Mouse (Mus musculus): ENCODE measurements at regions not wholly inside any gene's neighbourhood (a gene's known extent, or its start where the extent isn't known, plus 50 kb on each side); places are given as distances from the start of the nearest gene placed in this dataset.

GRCm38 (mm10) chr6:51302240-51302639 is 130.2 kb upstream of the Nfe2l3 start:
- 89% methylated on average over 7 of the region's 7 CpGs for WGBS
- Histone ChIP-seq H3K4me3 (replicated peaks; ENCODE audit: control insufficient read depth, low read depth, low read length) (no peak overlapping the region), H3K27ac (ENCODE audit: control insufficient read depth, insufficient read depth, low read depth, low read length, poor library complexity) (no peak overlapping the region), H3K4me1 (ENCODE audit: control insufficient read depth, insufficient read depth, low read length) (no peaks in the 10 kb centered on the region)
- TF ChIP-seq POLR2A (IDR thresholded peaks at IDR 0.05; ENCODE audit: borderline replicate concordance, control insufficient read depth, low read depth, low read length) (no peak), CTCF (IDR thresholded peaks at IDR 0.05; ENCODE audit: control insufficient read depth, insufficient read depth, low read length) (no peak)

GRCm38 (mm10) chr6:51318341-51318740 is 114.1 kb upstream of the Nfe2l3 start:
- no peak overlapping the region for H3K27ac ChIP-seq (ENCODE audit: control insufficient read depth, insufficient read depth, low read depth, low read length, poor library complexity)
- no peak overlapping the region for H3K4me3 ChIP-seq (replicated peaks; ENCODE audit: control insufficient read depth, low read depth, low read length)
- WGBS: 54% methylated on average over 2 of the region's 2 CpGs
- H3K4me1 ChIP-seq (ENCODE audit: control insufficient read depth, insufficient read depth, low read length): no peaks in the 10 kb centered on the region
- TF ChIP-seq CTCF (IDR thresholded peaks at IDR 0.05; ENCODE audit: control insufficient read depth, insufficient read depth, low read length): no peak
- no peak for TF ChIP-seq POLR2A (IDR thresholded peaks at IDR 0.05; ENCODE audit: borderline replicate concordance, control insufficient read depth, low read depth, low read length)

- no peak overlapping the region for H3K27ac ChIP-seq (ENCODE audit: control insufficient read depth, insufficient read depth, low read depth, low read length, poor library complexity)
- TF ChIP-seq POLR2A (IDR thresholded peaks at IDR 0.05; ENCODE audit: borderline replicate concordance, control insufficient read depth, low read depth, low read length) (no peak), CTCF (IDR thresholded peaks at IDR 0.05; ENCODE audit: control insufficient read depth, insufficient read depth, low read length) (no peak)
- no peaks in the 10 kb centered on the region for H3K4me1 ChIP-seq (ENCODE audit: control insufficient read depth, insufficient read depth, low read length)
- 83% methylated on average over 1 of the region's 1 CpGs for WGBS
- no peak overlapping the region for H3K4me3 ChIP-seq (replicated peaks; ENCODE audit: control insufficient read depth, low read depth, low read length)
These were observed 112.5 kb upstream of the Nfe2l3 start for GRCm38 (mm10) chr6:51320019-51320418.

GRCm38 (mm10) chr6:51320676-51321419 is 111.6 kb upstream of the Nfe2l3 start:
- WGBS: 80% methylated on average over 8 of the region's 8 CpGs
- TF ChIP-seq POLR2A (IDR thresholded peaks at IDR 0.05; ENCODE audit: borderline replicate concordance, control insufficient read depth, low read depth, low read length): no peak
- TF ChIP-seq CTCF (IDR thresholded peaks at IDR 0.05; ENCODE audit: control insufficient read depth, insufficient read depth, low read length): no peak
- H3K4me3 ChIP-seq (replicated peaks; ENCODE audit: control insufficient read depth, low read depth, low read length): no peak overlapping the region
- H3K4me1 ChIP-seq (ENCODE audit: control insufficient read depth, insufficient read depth, low read length): no peaks in the 10 kb centered on the region
- H3K27ac ChIP-seq (ENCODE audit: control insufficient read depth, insufficient read depth, low read depth, low read length, poor library complexity): no peak overlapping the region

GRCm38 (mm10) chr6:51326103-51326829 is 106.2 kb upstream of the Nfe2l3 start:
- TF ChIP-seq CTCF (IDR thresholded peaks at IDR 0.05; ENCODE audit: control insufficient read depth, insufficient read depth, low read length) (no peak), POLR2A (IDR thresholded peaks at IDR 0.05; ENCODE audit: borderline replicate concordance, control insufficient read depth, low read depth, low read length) (no peak)
- no peaks in the 10 kb centered on the region for H3K4me1 ChIP-seq (ENCODE audit: control insufficient read depth, insufficient read depth, low read length)
- 82% methylated on average over 2 of the region's 2 CpGs for WGBS
- no peak overlapping the region for H3K27ac ChIP-seq (ENCODE audit: control insufficient read depth, insufficient read depth, low read depth, low read length, poor library complexity)
- H3K4me3 ChIP-seq (replicated peaks; ENCODE audit: control insufficient read depth, low read depth, low read length): no peak overlapping the region

- 82% methylated on average over 13 of the region's 13 CpGs for WGBS
- no peak overlapping the region for H3K27ac ChIP-seq (ENCODE audit: control insufficient read depth, insufficient read depth, low read depth, low read length, poor library complexity)
These were observed 103.1 kb upstream of the Nfe2l3 start for GRCm38 (mm10) chr6:51329070-51329995.

GRCm38 (mm10) chr6:51330069-51330706 is 102.3 kb upstream of the Nfe2l3 start:
- 29% methylated on average over 5 of the region's 5 CpGs for WGBS
- TF ChIP-seq POLR2A (IDR thresholded peaks at IDR 0.05; ENCODE audit: borderline replicate concordance, control insufficient read depth, low read depth, low read length): no peak
- no peak for TF ChIP-seq CTCF (IDR thresholded peaks at IDR 0.05; ENCODE audit: control insufficient read depth, insufficient read depth, low read length)
- H3K4me3 ChIP-seq (replicated peaks; ENCODE audit: control insufficient read depth, low read depth, low read length): no peak overlapping the region
- H3K27ac ChIP-seq (ENCODE audit: control insufficient read depth, insufficient read depth, low read depth, low read length, poor library complexity): no peak overlapping the region
- H3K4me1 ChIP-seq (ENCODE audit: control insufficient read depth, insufficient read depth, low read length): no peaks in the 10 kb centered on the region

More at GRCm38 (mm10) chr6:51329070-51329995, 103.1 kb upstream of the Nfe2l3 start:
- TF ChIP-seq CTCF (IDR thresholded peaks at IDR 0.05; ENCODE audit: control insufficient read depth, insufficient read depth, low read length) (no peak), POLR2A (IDR thresholded peaks at IDR 0.05; ENCODE audit: borderline replicate concordance, control insufficient read depth, low read depth, low read length) (no peak)
- H3K4me3 ChIP-seq (replicated peaks; ENCODE audit: control insufficient read depth, low read depth, low read length): no peak overlapping the region
- no peaks in the 10 kb centered on the region for H3K4me1 ChIP-seq (ENCODE audit: control insufficient read depth, insufficient read depth, low read length)

Data from bone marrow, adult 2 months (tissue).